Mouse (Mus musculus): ENCODE measurements around the gene Hspa8. TPM values are rescaled to one million over a fixed set of nuclear protein-coding genes. Genes with fewer than 3 reads are reported as not detected.

Hspa8 gene
- total RNA-seq, 1 experiment = 3,988 TPM

- Histone ChIP-seq H3K4me3 (ENCODE audit: insufficient read depth in 1 of 2, low read depth in 1 of 2, low read length in 2 of 2, poor library complexity in 1 of 2, severe bottlenecking in 1 of 2) (no peak overlapping the region), H3K27ac (ENCODE audit: insufficient read depth, low read depth, low read length, poor library complexity, severe bottlenecking) (peak overlapping the region; percentile 40; the same call in 1 of the 2 replicates), H3K9me3 (ENCODE audit: control insufficient read depth, insufficient read depth, low read depth, low read length) (no peaks in the 10 kb centered on the region), H3K36me3 (ENCODE audit: control insufficient read depth, insufficient read depth, low read length, poor library complexity, severe bottlenecking) (no peaks in the 10 kb centered on the region), H3K4me1 (ENCODE audit: control insufficient read depth in 2 of 2, insufficient read depth in 2 of 2, low read length in 2 of 2, poor library complexity in 1 of 2) (peaks cover under 1 to 6% of the 10 kb centered on the region in 2 experiments; a peak in 2 of 4 replicates), H3K9ac (ENCODE audit: insufficient read depth, low read depth, low read length, poor library complexity, severe bottlenecking) (no peak overlapping the region)
- no peak for TF ChIP-seq ZC3H11A (IDR thresholded peaks at IDR 0.05; ENCODE audit: borderline replicate concordance, low read depth, low read length)
- in situ Hi-C loops (cut with MboI; ENCODE audit: low sequenced_read_pairs in 2 of 2, unreplicated experiment in 2 of 2) = no loop called here
- no peak for DNase-seq (ENCODE audit: low read depth, low spot score)
These were observed 24.7 kb upstream of the Hspa8 start for GRCm38 (mm10) chr9:40776044-40776443.

DNA sequence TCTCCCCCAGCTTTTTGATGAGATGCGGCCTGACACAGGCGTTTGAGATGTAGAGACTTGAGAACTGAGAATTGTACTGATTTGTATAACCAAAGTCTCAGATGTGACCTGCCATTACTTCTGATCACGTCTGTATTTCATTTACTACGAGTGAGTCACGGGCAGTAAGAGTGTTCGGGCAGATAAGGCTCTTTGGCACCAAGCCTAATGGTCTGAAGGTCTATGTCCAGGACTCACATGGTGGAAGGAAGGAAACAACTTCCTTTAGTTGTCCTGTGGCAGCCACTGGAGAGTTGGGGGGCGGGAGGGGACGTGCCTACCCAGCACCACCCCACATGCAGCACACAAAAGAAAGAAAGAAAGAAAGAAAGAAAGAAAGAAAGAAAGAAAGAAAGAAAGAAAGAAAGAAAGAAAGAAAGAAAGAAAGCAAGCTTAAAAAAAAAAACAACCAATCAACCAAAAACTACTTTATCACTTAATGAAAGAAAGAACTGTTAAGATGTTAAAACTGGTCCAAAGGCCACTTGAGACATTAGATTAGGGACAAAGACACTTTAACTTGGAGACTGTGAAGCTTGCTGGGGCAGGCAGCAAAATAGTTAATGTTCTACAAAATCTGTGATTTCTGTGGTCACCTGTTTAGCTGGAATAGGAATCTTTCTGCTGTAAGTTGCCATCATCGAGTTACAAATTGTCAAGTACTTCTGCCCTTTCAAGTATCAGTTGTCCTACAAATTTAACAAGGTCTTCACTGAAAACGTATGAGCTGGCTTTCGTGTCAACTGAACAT, 24.1 kb upstream of the Hspa8 start:
- H3K36me3 ChIP-seq (ENCODE audit: control insufficient read depth, insufficient read depth, low read length, poor library complexity, severe bottlenecking) = no peaks in the 10 kb centered on the region
- H3K9me3 ChIP-seq (ENCODE audit: control insufficient read depth, insufficient read depth, low read depth, low read length) = no peaks in the 10 kb centered on the region
- DNase-seq (ENCODE audit: low read depth, low spot score) = no peak
- H3K4me3 ChIP-seq (ENCODE audit: insufficient read depth in 1 of 2, low read depth in 1 of 2, low read length in 2 of 2, poor library complexity in 1 of 2, severe bottlenecking in 1 of 2) = no peak overlapping the region
- no peak overlapping the region; the same call in 1 of the 2 replicates for H3K27ac ChIP-seq (ENCODE audit: insufficient read depth, low read depth, low read length, poor library complexity, severe bottlenecking)
- in situ Hi-C loops (cut with MboI; ENCODE audit: low sequenced_read_pairs in 2 of 2, unreplicated experiment in 2 of 2) = no loop called here
- H3K4me1 ChIP-seq (ENCODE audit: control insufficient read depth in 2 of 2, insufficient read depth in 2 of 2, low read length in 2 of 2, poor library complexity in 1 of 2) = peaks cover 0 to 6% of the 10 kb centered on the region in 2 experiments; a peak in 3 of 4 replicates
- H3K9ac ChIP-seq (ENCODE audit: insufficient read depth, low read depth, low read length, poor library complexity, severe bottlenecking) = no peak overlapping the region
- TF ChIP-seq ZNF384 (IDR thresholded peaks at IDR 0.05; ENCODE audit: low read depth, low read length) (no peak), CHD2 (IDR thresholded peaks at IDR 0.05; ENCODE audit: low read depth, low read length) (no peak), MAFK (IDR thresholded peaks at IDR 0.05; ENCODE audit: insufficient read depth, low read depth, low read length) (no peak), HCFC1 (IDR thresholded peaks at IDR 0.05; ENCODE audit: borderline replicate concordance, insufficient read depth, low read length) (no peak), ZC3H11A (IDR thresholded peaks at IDR 0.05; ENCODE audit: borderline replicate concordance, low read depth, low read length) (no peak)

DNA sequence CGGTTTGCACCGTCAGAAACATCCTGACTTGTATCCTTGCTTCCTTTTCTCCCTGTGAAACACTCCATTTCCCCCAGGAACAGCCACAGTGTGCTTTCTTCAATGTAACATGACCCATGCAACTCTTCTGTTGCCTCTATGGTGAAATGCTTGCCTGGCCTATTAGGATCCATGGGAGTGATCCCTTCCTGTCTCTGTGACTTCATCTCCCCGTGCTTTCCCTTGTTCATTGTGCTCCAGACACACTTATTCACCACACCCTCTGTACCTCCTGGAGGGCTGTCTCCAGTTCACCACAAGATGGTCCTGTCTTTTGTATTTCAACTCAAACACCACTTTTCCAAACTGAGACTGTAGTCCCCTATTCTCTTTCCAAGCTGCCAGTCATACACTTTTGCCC, 20.7 kb upstream of the Hspa8 start:
- Histone ChIP-seq H3K4me1 (ENCODE audit: control insufficient read depth in 2 of 2, insufficient read depth in 2 of 2, low read length in 2 of 2, poor library complexity in 1 of 2) (peaks cover 8 to 9% of the 10 kb centered on the region in 2 experiments), H3K36me3 (ENCODE audit: control insufficient read depth, insufficient read depth, low read length, poor library complexity, severe bottlenecking) (no peaks in the 10 kb centered on the region), H3K27ac (ENCODE audit: insufficient read depth, low read depth, low read length, poor library complexity, severe bottlenecking) (peak overlapping the region; percentile 84), H3K9ac (ENCODE audit: insufficient read depth, low read depth, low read length, poor library complexity, severe bottlenecking) (no peak overlapping the region), H3K4me3 (ENCODE audit: insufficient read depth in 1 of 2, low read depth in 1 of 2, low read length in 2 of 2, poor library complexity in 1 of 2, severe bottlenecking in 1 of 2) (no peak overlapping the region), H3K9me3 (ENCODE audit: control insufficient read depth, insufficient read depth, low read depth, low read length) (no peaks in the 10 kb centered on the region)
- TF ChIP-seq MAFK (IDR thresholded peaks at IDR 0.05; ENCODE audit: insufficient read depth, low read depth, low read length) = no peak
- TF ChIP-seq ZC3H11A (IDR thresholded peaks at IDR 0.05; ENCODE audit: borderline replicate concordance, low read depth, low read length) = no peak
- no peak for TF ChIP-seq CHD2 (IDR thresholded peaks at IDR 0.05; ENCODE audit: low read depth, low read length)
- TF ChIP-seq ZNF384 (IDR thresholded peaks at IDR 0.05; ENCODE audit: low read depth, low read length) = no peak
- TF ChIP-seq HCFC1 (IDR thresholded peaks at IDR 0.05; ENCODE audit: borderline replicate concordance, insufficient read depth, low read length) = no peak
- DNase-seq (ENCODE audit: low read depth, low spot score) = no peak
- in situ Hi-C loops (cut with MboI; ENCODE audit: low sequenced_read_pairs in 2 of 2, unreplicated experiment in 2 of 2) = no loop called here

- peak overlapping the region; percentile 54; the same call in 1 of the 2 replicates for H3K9ac ChIP-seq (ENCODE audit: insufficient read depth, low read depth, low read length, poor library complexity, severe bottlenecking)
- peak overlapping the region; percentile 96; the same call in 1 of the 2 replicates for H3K27ac ChIP-seq (ENCODE audit: insufficient read depth, low read depth, low read length, poor library complexity, severe bottlenecking)
- no peaks in the 10 kb centered on the region for H3K9me3 ChIP-seq (ENCODE audit: control insufficient read depth, insufficient read depth, low read depth, low read length)
- peaks cover 8 to 10% of the 10 kb centered on the region in 2 experiments for H3K4me1 ChIP-seq (ENCODE audit: control insufficient read depth in 2 of 2, insufficient read depth in 2 of 2, low read length in 2 of 2, poor library complexity in 1 of 2)
- in situ Hi-C loops (cut with MboI; ENCODE audit: low sequenced_read_pairs in 2 of 2, unreplicated experiment in 2 of 2) = no loop called here
- no peak for DNase-seq (ENCODE audit: low read depth, low spot score)
- H3K36me3 ChIP-seq (ENCODE audit: control insufficient read depth, insufficient read depth, low read length, poor library complexity, severe bottlenecking) = no peaks in the 10 kb centered on the region
- peak overlapping the region in 1 of 2 experiments; percentile 0; a peak in 1 of 4 replicates for H3K4me3 ChIP-seq (ENCODE audit: insufficient read depth in 1 of 2, low read depth in 1 of 2, low read length in 2 of 2, poor library complexity in 1 of 2, severe bottlenecking in 1 of 2)
- TF ChIP-seq ZC3H11A (IDR thresholded peaks at IDR 0.05; ENCODE audit: borderline replicate concordance, low read depth, low read length) (no peak), CHD2 (IDR thresholded peaks at IDR 0.05; ENCODE audit: low read depth, low read length) (no peak), MAFK (IDR thresholded peaks at IDR 0.05; ENCODE audit: insufficient read depth, low read depth, low read length) (no peak), HCFC1 (IDR thresholded peaks at IDR 0.05; ENCODE audit: borderline replicate concordance, insufficient read depth, low read length) (no peak), ZNF384 (IDR thresholded peaks at IDR 0.05; ENCODE audit: low read depth, low read length) (no peak)
These were observed 19.7 kb upstream of the Hspa8 start for GRCm38 (mm10) chr9:40780892-40781725.
